Mouse (Mus musculus): Measurements from ENCODE around the gene Mxi1.
A peak's percentile ranks its signal among the peaks of the same experiment; 100 is the strongest.

Mxi1 gene

GRCm38 (mm10) chr19:53397451-53398233, 87.3 kb downstream of the Mxi1 start:
- DNase-seq (ENCODE audit: low read depth, low spot score), result no peak

- no peak for DNase-seq (ENCODE audit: low read depth, low spot score)
Observed at GRCm38 (mm10) chr19:53399213-53399612, 88.9 kb downstream of the Mxi1 start.

GRCm38 (mm10) chr19:53400332-53401110, 90.2 kb downstream of the Mxi1 start:
- DNase-seq (ENCODE audit: low read depth, low spot score), result no peak

DNA sequence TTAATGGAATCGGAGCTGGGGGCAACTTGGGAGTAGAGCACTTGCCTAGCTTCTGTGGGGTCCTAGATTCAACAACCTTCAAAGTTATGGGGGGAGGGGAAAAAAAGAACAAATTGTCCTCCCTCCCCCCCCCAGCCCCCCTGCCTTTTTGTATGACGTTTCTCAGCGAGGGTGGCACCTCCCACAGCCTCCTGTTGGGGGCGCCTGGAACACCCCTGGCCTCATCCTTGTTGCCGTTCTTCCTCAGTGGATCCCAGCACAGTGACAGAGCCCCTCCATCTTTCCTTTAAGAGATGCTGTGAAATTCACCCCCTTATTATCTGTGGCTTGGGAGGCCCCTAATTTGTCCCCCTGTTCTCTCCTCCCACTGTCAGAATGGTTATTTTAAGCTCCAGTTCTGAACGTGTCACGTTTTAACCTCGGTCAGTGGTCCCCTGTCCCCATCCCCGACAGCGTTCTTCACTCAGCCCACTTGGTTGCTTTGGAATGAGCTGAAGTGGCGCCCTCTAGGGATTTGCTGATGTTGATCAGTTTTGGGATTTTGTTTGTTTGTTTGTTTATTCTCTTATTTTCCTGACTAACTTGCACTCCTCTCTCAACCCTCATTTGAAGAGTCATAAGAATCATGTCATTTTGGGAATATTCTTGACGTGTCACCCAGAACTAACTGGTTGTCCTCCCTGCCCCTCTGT, 92.6 kb downstream of the Mxi1 start:
- DNase-seq (ENCODE audit: low read depth, low spot score), result no peak

- DNase-seq (ENCODE audit: low read depth, low spot score), result no peak
Observed at GRCm38 (mm10) chr19:53404219-53404836, 94.0 kb downstream of the Mxi1 start.

DNA sequence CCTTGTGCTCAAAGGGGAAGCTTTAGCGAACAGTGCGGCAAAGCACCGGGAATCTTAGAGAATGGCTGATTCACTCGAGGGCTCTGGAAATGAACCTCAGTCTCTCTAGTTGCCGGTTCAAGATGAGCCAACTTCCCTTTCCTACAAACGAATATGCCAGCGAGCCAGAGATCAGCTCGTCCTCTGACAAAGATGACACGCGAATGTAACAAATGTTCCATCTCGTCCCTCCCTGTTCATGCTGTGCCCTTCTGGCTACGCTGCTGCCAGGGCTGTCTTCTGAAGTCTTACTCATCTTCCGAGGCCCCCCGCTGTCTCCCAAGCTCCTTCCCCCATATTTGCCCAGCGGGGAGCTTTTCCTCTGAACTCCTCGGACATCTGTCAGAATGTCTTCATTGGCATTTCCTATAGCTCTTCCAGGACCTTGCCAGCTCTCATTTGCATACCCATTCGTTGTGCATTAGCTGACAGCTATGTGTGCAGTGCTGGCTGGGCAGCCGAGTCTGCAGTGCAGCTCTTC, 94.6 kb downstream of the Mxi1 start:
- DNase-seq (ENCODE audit: low read depth, low spot score), result no peak

GRCm38 (mm10) chr19:53405810-53406209, 95.5 kb downstream of the Mxi1 start:
- no peak for DNase-seq (ENCODE audit: low read depth, low spot score)

- no peak for DNase-seq (ENCODE audit: low read depth, low spot score)
Observed at GRCm38 (mm10) chr19:53407350-53407749, 97.0 kb downstream of the Mxi1 start.

DNA sequence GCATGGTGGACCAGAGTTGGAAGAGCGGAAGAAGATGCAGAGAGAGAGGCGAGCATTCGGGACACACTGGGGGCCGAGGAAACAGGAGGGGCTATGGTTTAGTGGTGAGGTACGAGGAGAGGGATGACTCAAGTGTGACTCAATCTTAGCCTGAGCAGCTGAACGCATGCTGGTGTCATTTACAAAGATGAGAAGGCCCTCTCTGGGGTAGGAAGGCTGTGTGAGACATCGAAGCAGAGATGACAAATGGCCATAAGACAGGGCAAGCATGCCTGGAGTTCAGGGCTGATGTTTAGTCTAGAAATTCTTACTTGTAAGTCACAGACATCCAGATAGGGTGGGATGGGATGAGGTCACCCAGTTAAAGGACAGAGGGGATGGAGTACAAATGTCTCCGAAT, 98.1 kb downstream of the Mxi1 start:
- DNase-seq (ENCODE audit: low read depth, low spot score), result no peak

DNA sequence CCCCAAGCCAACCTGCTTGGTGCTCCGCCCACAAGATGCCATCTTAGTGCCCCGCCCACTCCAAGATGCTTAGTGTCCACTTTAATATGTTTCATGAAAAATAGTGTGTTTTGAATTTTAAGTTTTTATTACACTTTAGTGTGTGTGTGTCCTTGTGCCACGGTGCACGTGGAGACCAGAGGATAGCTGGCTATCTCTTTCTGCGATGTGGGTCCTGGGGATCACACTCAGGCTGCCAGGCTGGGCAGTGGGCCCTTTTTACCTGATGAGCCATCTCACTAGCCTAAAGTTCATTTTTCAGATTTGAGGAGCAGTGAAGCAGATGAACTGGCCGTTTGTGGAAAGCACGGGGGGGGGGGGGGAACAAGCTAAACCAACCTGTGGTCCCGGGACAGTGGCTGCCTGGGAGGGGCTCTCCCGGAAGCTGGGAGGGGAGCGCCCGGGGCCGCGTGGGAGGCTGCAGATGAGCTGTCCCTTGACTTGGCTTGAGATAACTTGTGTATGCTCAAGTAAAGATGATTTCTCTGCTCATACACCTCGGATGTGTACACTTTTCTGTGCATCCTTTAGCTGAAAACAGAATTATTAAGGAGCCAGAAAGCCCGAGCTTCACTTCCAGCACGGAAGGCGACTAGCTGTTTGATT, 99.5 kb downstream of the Mxi1 start:
- no peak for DNase-seq (ENCODE audit: low read depth, low spot score)

DNA sequence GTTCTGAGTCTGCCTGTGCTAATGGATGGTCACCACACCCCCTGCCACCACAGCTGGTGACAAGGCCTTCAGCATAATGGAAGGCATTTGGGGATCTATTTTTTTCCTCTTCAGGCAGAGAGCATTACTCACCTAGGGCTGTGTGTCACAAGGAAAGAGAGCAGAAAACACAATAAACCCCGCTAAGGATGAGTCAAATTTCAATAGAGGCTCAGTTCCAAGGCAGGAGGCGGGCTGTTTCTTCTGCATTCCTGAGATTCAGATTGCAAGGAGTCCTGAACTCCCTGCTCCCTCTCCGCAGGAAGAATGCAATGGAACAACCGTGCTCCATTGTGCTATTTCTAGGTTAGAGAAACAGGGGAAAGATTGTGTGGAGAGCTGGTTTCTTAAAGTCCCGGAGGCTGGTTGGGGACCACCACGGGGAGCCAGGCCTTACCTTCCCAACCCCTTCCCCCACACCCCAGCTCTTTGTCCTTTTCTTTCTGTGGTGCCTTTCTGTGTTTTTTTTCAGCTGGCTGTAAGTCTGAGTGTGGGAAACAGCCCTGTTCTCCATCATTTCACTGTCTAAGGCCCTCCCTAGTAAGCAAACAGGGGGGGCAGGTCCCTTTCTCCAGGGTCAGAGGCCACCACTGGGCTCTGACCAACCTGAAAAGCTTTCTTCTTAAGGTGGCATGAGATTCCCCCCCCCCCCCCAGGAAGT, 102.0 kb downstream of the Mxi1 start:
- peak; percentile 56 for DNase-seq (ENCODE audit: low read depth, low spot score)

GRCm38 (mm10) chr19:53413617-53414380, 103.5 kb downstream of the Mxi1 start:
- no peak for DNase-seq (ENCODE audit: low read depth, low spot score)

- DNase-seq (ENCODE audit: low read depth, low spot score), result no peak
Observed at GRCm38 (mm10) chr19:53414650-53415049, 104.3 kb downstream of the Mxi1 start.

- DNase-seq (ENCODE audit: low read depth, low spot score), result no peak
Observed at GRCm38 (mm10) chr19:53415198-53415597, 104.9 kb downstream of the Mxi1 start.

GRCm38 (mm10) chr19:53419834-53420233, 109.5 kb downstream of the Mxi1 start:
- peak; percentile 73 for DNase-seq (ENCODE audit: low read depth, low spot score)

DNA sequence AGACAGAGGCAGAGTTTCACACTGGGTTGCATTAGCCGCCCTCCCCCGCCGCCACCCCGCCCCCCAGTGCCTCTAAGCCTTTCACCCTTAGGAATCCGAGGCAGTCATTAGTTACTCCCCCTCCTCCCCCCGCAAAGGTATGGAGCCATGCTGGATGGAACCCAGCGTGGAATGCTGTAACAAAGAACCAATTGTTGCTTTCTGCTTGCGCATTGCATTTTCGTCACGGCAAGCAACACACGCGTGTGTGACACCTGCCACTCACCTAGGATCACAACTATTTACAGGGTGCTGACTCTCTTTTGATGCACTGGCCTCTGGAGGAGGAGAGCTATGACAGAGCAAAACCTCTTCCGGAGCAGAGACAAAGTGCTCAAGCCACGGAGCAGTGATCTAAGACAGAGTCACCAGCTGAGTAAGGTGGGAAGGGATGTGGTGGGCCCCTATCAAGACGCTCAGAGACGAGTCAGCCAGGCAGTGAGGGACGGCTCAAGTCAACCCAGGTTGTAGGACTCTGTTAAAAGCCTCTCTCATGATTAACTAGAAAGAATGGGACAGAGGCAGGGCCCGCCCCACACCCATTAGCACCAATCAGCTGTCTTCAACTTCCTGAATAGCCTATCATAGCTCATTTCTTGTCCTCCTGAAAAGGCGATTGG, 110.7 kb downstream of the Mxi1 start:
- DNase-seq (ENCODE audit: low read depth, low spot score), result peak; percentile 87

DNA sequence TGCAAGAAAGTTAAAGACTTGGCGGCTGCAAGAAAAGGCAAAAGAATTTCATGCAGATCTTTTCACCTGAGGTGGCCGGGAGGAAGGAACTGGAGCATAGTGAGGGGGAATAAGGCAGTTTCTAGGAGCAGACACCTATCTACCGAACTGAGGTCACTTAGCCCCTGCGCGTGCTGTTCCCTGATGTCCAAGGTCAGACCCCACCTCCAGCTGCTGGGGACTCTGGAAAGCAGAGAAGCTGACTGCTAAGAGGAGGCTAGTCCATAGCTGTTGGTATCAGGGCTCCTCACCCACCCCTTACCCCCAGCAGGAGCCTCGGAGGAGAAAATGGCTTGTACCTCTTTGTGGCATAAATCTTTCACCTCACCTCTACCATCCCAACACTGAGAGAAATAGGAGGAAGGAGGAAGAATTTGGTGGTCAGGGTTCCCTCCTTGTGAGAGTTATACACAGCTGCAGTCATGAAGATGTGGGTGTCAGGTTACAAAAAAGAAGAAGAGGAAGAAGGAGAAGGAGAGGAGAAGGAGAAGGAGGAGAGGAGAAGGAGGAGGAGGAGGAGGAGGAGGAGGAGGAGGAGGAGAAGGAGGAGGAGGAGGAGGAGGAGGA, 111.4 kb downstream of the Mxi1 start:
- DNase-seq (ENCODE audit: low read depth, low spot score), result no peak

DNA sequence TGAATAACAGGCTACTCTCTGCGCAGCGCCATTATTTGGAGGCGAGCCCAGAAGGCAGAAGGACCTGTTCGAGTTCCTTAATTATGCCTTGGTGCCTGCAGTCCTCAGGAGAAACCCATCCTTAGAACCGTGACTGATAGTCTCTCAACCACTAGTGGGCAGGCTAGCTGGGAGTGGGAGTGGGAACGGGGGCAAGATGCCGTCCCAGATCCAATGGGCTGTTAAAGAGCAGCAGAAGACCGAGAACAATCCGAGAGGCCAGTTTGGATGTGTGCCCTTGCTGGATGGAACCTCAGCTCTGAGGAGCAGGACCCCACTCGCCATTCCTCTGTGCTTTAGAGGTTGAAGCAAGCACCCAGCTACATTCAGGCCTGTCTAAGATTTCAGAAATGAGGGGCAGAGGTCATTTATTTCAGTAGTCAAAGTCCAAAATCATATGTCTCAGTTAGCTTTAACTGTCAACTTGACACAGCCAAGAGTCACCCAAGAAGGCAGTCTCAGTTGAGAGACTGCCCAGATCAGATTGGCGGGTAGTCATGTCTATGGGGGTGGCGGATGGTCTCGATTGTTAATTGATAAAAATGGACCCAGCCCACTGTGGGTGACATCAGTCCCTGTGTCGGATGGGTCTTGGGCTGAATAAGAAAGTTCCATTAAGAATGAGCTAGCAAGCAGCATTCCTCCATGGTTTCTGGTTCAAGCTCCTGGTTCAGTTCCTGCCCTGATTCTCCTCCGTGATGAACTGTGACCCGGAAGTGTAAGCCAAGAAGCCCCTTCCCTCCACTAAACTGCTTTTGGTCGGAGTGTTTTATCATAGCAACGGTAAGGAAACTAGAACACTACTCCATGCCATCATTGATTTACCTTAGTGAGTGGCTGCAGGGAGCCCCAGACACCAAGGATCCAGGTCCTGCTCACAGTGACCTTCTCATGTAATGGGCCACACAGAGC, 112.3 kb downstream of the Mxi1 start:
- DNase-seq (ENCODE audit: low read depth, low spot score), result no peak

Measured in forelimb bud, embryonic 11.5 days (tissue).